Mouse (Mus musculus) hindbrain, postnatal 0 days (tissue): ENCODE measurements at regions not wholly inside any gene's neighbourhood (a gene's known extent, or its start where the extent isn't known, plus 50 kb on each side); places are given as distances from the start of the nearest gene placed in this dataset.
A peak's percentile ranks its signal among the peaks of the same experiment; 100 is the strongest.

Experiments
- ATAC-seq: fragments of 200-750 bp; cut with Nextera tagmentation; 2 replicates; pipeline ENCODE4 v1.8.0; 2017; ENCODE audit warnings: mild to moderate bottlenecking, moderate TSS enrichment, moderate library complexity
- DNase-seq: peaks from one replicate; pipeline ENCODE4 v3.0.0-alpha.2; 2015; ENCODE audit warnings: low spot score
- H3K27ac ChIP-seq: fragments of 300-500 bp; sonication (generic); 2 replicates; pipeline ENCODE4 v1.5.1; 2014; ENCODE audit warnings: mild to moderate bottlenecking
- H3K27me3 ChIP-seq: fragments of 300-500 bp; sonication (generic); 2 replicates; pipeline ENCODE4 v1.6.1; 2014; ENCODE audit warnings: low read length, mixed read lengths; ENCODE audit not compliant: insufficient read depth
- H3K36me3 ChIP-seq: fragments of 300-500 bp; sonication (generic); 2 replicates; pipeline ENCODE4 v1.6.1; 2014; ENCODE audit warnings: low read length, mixed read lengths; ENCODE audit not compliant: insufficient read depth
- H3K4me1 ChIP-seq: fragments of 300-500 bp; sonication (generic); 2 replicates; pipeline ENCODE4 v1.6.1; 2014; ENCODE audit warnings: antibody characterized with exemption, low read length, mixed read lengths; ENCODE audit not compliant: insufficient read depth
- H3K4me2 ChIP-seq: fragments of 300-500 bp; sonication (generic); 2 replicates; pipeline ENCODE4 v1.6.1; 2014; ENCODE audit warnings: low read depth, mild to moderate bottlenecking, low read length, moderate library complexity, mixed read lengths
- H3K4me3 ChIP-seq: fragments of 300-500 bp; sonication (generic); 2 replicates; pipeline ENCODE4 v1.5.1; 2014; ENCODE audit warnings: low read length
- H3K9ac ChIP-seq: fragments of 300-500 bp; sonication (generic); replicated peaks from 2 replicates; pipeline ENCODE4 v1.6.1; 2014; ENCODE audit warnings: mild to moderate bottlenecking, low read length, moderate library complexity, mixed read lengths
- H3K9me3 ChIP-seq: fragments of 300-500 bp; sonication (generic); 2 replicates; pipeline ENCODE4 v1.6.1; 2016; ENCODE audit warnings: low read length, mixed read lengths
- CTCF ChIP-seq: IDR thresholded peaks from 2 replicates; pipeline ENCODE4 v1.5.1; 2016; ENCODE audit warnings: antibody characterized with exemption, control low read depth, low read depth
- WGBS: fragments of 180-500 bp; shearing (Covaris S2); extraction: QIAGEN DNeasy Blood & Tissue Kit; methylation state at CpG from one replicate; pipeline ENCODE4 v1.1.7; 2014; 5-methylcytosine and 5-hydroxymethylcytosine counted together

GRCm38 (mm10) chr1:128667121-128667762 lies 75.1 kb upstream of the Cxcr4 start:
- 92% methylated on average over 4 of the region's 4 CpGs for WGBS
- ATAC-seq (no peak), DNase-seq (no peak)
- Histone ChIP-seq H3K9me3 (no peaks in the 10 kb centered on the region), H3K36me3 (no peaks in the 10 kb centered on the region), H3K4me1 (no peaks in the 10 kb centered on the region), H3K4me2 (no peak overlapping the region), H3K4me3 (no peak overlapping the region), H3K9ac (no peak overlapping the region), H3K27ac (no peak overlapping the region), H3K27me3 (no peaks in the 10 kb centered on the region)
- TF ChIP-seq CTCF = no peak

GRCm38 (mm10) chr1:128663207-128663606 lies 71.1 kb upstream of the Cxcr4 start:
- H3K4me2 ChIP-seq = no peak overlapping the region
- no peak for TF ChIP-seq CTCF
- no peak overlapping the region for H3K27ac ChIP-seq
- WGBS = 95% methylated on average over 2 of the region's 2 CpGs
- no peaks in the 10 kb centered on the region for H3K9me3 ChIP-seq
- H3K9ac ChIP-seq = no peak overlapping the region
- no peaks in the 10 kb centered on the region for H3K27me3 ChIP-seq
- ATAC-seq = no peak
- no peaks in the 10 kb centered on the region for H3K36me3 ChIP-seq
- H3K4me3 ChIP-seq = no peak overlapping the region
- H3K4me1 ChIP-seq = no peaks in the 10 kb centered on the region
- no peak for DNase-seq

- H3K9ac ChIP-seq = no peak overlapping the region
- H3K4me2 ChIP-seq = no peak overlapping the region
- no peak overlapping the region for H3K27ac ChIP-seq
- H3K4me3 ChIP-seq = no peak overlapping the region
- H3K36me3 ChIP-seq = no peaks in the 10 kb centered on the region
- peaks cover 2% of the 10 kb centered on the region; the same call in 1 of the 2 replicates for H3K9me3 ChIP-seq
- WGBS = 24% methylated on average over 1 of the region's 1 CpGs
- H3K4me1 ChIP-seq = no peaks in the 10 kb centered on the region
- ATAC-seq = peak; percentile 79
- no peak for TF ChIP-seq CTCF
- DNase-seq = peak; percentile 37
- no peaks in the 10 kb centered on the region for H3K27me3 ChIP-seq
Measured at GRCm38 (mm10) chr1:128659857-128660256, 67.8 kb upstream of the Cxcr4 start.

DNA sequence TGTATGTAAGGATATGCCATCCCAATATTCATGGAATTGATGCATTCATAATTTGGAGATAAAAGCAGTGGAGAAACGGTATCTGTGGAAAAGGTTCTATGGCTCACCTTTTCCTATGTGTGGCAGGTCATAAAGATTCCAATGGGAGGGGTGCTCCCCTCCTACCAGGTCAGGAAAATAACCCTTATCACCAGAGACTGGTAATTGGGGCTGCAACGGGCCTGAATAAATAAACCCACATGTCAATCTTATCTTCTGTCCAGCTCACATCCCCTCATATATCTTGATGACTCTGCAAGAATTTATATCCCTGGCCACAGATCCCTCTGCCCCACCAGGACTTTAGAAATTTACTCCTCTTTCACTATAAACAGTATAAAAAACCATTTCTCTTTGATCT lies 66.7 kb upstream of the Cxcr4 start:
- TF ChIP-seq CTCF = no peak

GRCm38 (mm10) chr1:128654099-128654862 lies 62.2 kb upstream of the Cxcr4 start:
- TF ChIP-seq CTCF = no peak
- H3K9me3 ChIP-seq = peaks cover 2% of the 10 kb centered on the region; the same call in 1 of the 2 replicates
- 78% methylated on average over 5 of the region's 5 CpGs for WGBS
- 0 out of 2 replicates have a peak, but pooled peaks cover 5% of the 10 kb centered on the region for H3K4me1 ChIP-seq
- H3K27me3 ChIP-seq = no peaks in the 10 kb centered on the region
- H3K36me3 ChIP-seq = no peaks in the 10 kb centered on the region
- H3K4me2 ChIP-seq = no peak overlapping the region
- DNase-seq (no peak), ATAC-seq (no peak)
- H3K27ac ChIP-seq = no peak overlapping the region
- no peak overlapping the region for H3K9ac ChIP-seq
- no peak overlapping the region for H3K4me3 ChIP-seq

More for the DNA sequence above, 66.7 kb upstream of the Cxcr4 start:
- H3K9ac ChIP-seq = no peak overlapping the region
- ATAC-seq (no peak), DNase-seq (no peak)
- no peaks in the 10 kb centered on the region for H3K4me1 ChIP-seq
- H3K27ac ChIP-seq = no peak overlapping the region
- no peaks in the 10 kb centered on the region for H3K36me3 ChIP-seq
- no peak overlapping the region for H3K4me2 ChIP-seq
- H3K9me3 ChIP-seq = peaks cover 2% of the 10 kb centered on the region; the same call in 1 of the 2 replicates
- H3K4me3 ChIP-seq = no peak overlapping the region
- WGBS = 80% methylated on average over 2 of the region's 2 CpGs
- H3K27me3 ChIP-seq = no peaks in the 10 kb centered on the region

DNA sequence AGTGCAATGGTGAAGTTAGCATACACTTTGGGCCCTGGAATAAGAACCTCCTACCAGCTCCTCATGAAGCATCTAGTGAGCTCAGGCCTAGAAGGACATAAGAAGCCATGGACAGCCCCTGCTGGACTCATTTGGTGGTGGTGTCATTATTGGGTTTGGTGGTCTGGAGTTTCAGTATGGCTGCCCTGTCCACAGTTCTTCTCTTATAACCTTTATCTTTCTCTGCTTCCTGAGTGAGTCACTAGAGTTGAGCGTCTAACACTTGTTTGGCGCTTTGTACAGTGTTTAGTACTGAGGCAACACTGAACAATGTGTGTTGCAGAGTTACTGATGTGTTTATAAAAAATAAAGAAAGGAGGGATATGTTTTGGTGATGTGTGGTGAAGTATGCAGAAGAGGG lies 58.5 kb upstream of the Cxcr4 start:
- WGBS = 97% methylated on average over 2 of the region's 2 CpGs
- TF ChIP-seq CTCF = no peak
- H3K9ac ChIP-seq = no peak overlapping the region

More for the DNA sequence above, 58.5 kb upstream of the Cxcr4 start:
- Histone ChIP-seq H3K9me3 (no peaks in the 10 kb centered on the region), H3K27ac (no peak overlapping the region), H3K4me2 (no peak overlapping the region), H3K4me3 (no peak overlapping the region), H3K36me3 (no peaks in the 10 kb centered on the region), H3K4me1 (0 out of 2 replicates have a peak, but pooled peaks cover 5% of the 10 kb centered on the region), H3K27me3 (no peaks in the 10 kb centered on the region)
- ATAC-seq (no peak), DNase-seq (no peak)
